Mouse (Mus musculus): Measurements from ENCODE around the gene Rhov. TPM values are rescaled to one million over a fixed set of nuclear protein-coding genes. Genes with fewer than 3 reads are reported as not detected.

Gene Rhov
- polyA plus RNA-seq, 1 experiment from 2014 or later = not detected

DNA sequence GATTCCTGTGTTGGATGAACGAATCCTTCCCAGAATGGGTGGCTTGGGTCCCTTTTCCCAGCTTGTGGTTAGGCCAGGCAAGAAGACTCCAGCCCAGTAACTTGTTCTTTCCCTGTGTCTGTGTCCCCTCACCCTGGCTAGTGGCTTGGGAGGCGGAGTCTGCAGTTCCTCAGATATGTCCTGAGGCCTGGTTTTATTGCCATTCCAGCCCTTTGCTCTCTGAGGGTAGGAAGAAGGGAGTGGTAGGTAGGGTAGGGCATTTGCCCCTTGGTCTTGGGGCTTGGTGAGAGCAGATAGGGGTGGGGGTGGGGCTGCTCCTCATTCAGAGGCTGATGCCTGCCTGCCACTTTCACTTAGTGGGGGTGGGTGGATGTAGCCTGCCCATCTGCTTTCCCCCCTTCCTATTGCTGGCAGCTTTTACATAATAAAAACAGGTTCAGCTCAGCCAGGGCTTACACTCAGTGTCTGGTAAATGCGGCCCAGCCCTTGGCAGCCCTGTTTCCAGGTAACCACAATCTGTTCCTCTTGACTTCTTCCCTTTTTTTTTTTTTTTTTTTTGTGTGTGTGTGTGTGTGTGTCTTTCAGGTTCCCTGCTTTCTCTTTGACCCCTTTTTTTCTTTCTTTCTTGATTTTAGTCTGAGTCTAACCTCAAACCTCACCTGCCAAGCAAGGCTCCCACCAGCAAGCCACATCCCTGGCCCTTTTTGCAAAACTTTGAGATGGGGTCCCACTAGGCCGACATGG lies 30.8 kb downstream of the Rhov start:
- no peak overlapping the region for H3K9ac ChIP-seq (ENCODE audit: low read depth, low read length)
- H3K27me3 ChIP-seq (replicated peaks; ENCODE audit: control insufficient read depth, insufficient read depth, low read length) = peaks cover 48% of the 10 kb centered on the region
- no peaks in the 10 kb centered on the region for H3K9me3 ChIP-seq (ENCODE audit: control insufficient read depth, low read length)
- no peak overlapping the region for H3K27ac ChIP-seq (ENCODE audit: low read depth, low read length)
- H3K4me1 ChIP-seq (replicated peaks; ENCODE audit: control insufficient read depth, insufficient read depth, low read length) = peaks cover 10% of the 10 kb centered on the region
- no peak for ATAC-seq (replicated peaks; ENCODE audit: low FRiP score)
- DNase-seq (ENCODE audit: low spot score) = no peak
- H3K4me2 ChIP-seq = no peak overlapping the region
- no peaks in the 10 kb centered on the region for H3K36me3 ChIP-seq (ENCODE audit: control insufficient read depth, insufficient read depth, low read length)
- H3K4me3 ChIP-seq (ENCODE audit: low read depth, low read length) = no peak overlapping the region
- 57% methylated on average over 4 of the region's 4 CpGs for WGBS

GRCm38 (mm10) chr2:119238671-119239070 lies 32.4 kb downstream of the Rhov start:
- H3K36me3 ChIP-seq (ENCODE audit: control insufficient read depth, insufficient read depth, low read length) = no peaks in the 10 kb centered on the region
- ATAC-seq (replicated peaks; ENCODE audit: low FRiP score) (no peak), DNase-seq (ENCODE audit: low spot score) (no peak)
- no peak overlapping the region for H3K9ac ChIP-seq (ENCODE audit: low read depth, low read length)
- no peak overlapping the region for H3K27ac ChIP-seq (ENCODE audit: low read depth, low read length)
- 74% methylated on average over 2 of the region's 2 CpGs for WGBS
- no peak overlapping the region for H3K4me3 ChIP-seq (ENCODE audit: low read depth, low read length)
- no peak overlapping the region for H3K4me2 ChIP-seq
- H3K27me3 ChIP-seq (replicated peaks; ENCODE audit: control insufficient read depth, insufficient read depth, low read length) = peaks cover 51% of the 10 kb centered on the region
- no peaks in the 10 kb centered on the region for H3K9me3 ChIP-seq (ENCODE audit: control insufficient read depth, low read length)
- peaks cover 10% of the 10 kb centered on the region for H3K4me1 ChIP-seq (replicated peaks; ENCODE audit: control insufficient read depth, insufficient read depth, low read length)

DNA sequence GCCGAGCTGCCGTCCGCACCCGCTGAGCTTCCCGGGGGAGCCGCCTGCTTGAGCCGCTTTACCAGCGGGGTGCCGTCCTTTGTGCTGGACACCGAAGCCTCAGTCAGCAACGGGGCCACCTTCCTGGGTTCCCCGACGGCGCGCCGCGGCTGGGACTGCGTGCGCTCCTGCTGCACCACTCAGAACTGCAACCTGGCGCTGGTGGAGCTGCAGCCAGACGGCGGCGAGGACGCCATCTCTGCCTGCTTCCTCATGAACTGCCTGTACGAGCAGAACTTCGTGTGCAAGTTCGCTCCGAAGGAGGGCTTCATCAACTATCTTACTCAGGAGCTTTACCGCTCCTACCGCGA lies 33.2 kb downstream of the Rhov start:
- 5% methylated on average over 31 of the region's 31 CpGs for WGBS
- Histone ChIP-seq H3K4me2 (peak overlapping the region; percentile 83), H3K36me3 (ENCODE audit: control insufficient read depth, insufficient read depth, low read length) (no peaks in the 10 kb centered on the region), H3K4me3 (ENCODE audit: low read depth, low read length) (peak overlapping the region; percentile 54), H3K9me3 (ENCODE audit: control insufficient read depth, low read length) (no peaks in the 10 kb centered on the region), H3K4me1 (replicated peaks; ENCODE audit: control insufficient read depth, insufficient read depth, low read length) (peaks cover 10% of the 10 kb centered on the region), H3K9ac (ENCODE audit: low read depth, low read length) (no peak overlapping the region), H3K27ac (ENCODE audit: low read depth, low read length) (no peak overlapping the region), H3K27me3 (replicated peaks; ENCODE audit: control insufficient read depth, insufficient read depth, low read length) (peaks cover 51% of the 10 kb centered on the region)
- DNase-seq (ENCODE audit: low spot score) (peak; percentile 45), ATAC-seq (replicated peaks; ENCODE audit: low FRiP score) (no peak)

DNA sequence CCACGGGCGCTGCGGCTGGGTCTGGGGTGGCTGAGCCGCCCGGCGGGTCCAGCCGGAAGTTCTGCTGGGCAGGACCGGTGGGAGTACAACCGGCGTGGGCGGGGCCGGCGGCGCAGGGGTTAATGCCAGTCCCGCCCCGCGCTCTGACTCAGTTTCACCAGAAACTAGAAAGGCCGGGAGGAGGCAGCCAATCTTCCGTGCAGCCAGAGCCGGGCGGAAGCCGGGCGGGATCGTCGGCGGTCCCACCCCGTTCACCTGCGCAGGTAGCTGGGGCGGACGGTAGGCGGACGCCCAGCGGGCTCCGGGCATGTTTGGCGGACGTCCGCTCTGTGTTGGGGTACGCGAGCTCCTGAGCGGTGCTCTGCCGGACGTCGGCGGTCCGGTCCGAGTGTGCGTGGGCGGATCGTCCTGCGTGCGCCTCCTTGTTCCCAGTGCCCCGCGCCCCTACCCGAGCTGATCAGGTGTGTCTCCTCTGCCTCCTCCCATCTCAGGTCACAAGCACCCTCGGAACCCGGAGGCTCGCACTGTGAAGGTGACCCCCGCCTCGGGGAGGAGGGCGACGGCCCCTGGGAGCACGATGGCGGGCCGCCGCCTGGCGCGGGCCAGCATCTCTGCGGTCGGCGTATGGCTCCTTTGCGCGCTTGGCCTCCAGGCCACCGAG lies 33.7 kb downstream of the Rhov start, which contains the start of gene Spint1:
TSS of gene Spint1 (plus strand) at position 153 of the 661 bp plus-strand sequence.
- H3K4me2 ChIP-seq = peak within 1 kb of the TSS; percentile 83
- DNase-seq (ENCODE audit: low spot score) = peak; percentile 43
- H3K27ac ChIP-seq (ENCODE audit: low read depth, low read length) = no peak within 1 kb of the TSS
- no peak for ATAC-seq (replicated peaks; ENCODE audit: low FRiP score)
- H3K4me3 ChIP-seq (ENCODE audit: low read depth, low read length) = peak within 1 kb of the TSS; percentile 54
- peaks cover 10% of the 10 kb centered on the region for H3K4me1 ChIP-seq (replicated peaks; ENCODE audit: control insufficient read depth, insufficient read depth, low read length)
- WGBS = under 1% methylated on average over 72 of the region's 73 CpGs
- H3K9ac ChIP-seq (ENCODE audit: low read depth, low read length) = peak within 1 kb of the TSS; percentile 23; the same call in 1 of the 2 replicates
- H3K27me3 ChIP-seq (replicated peaks; ENCODE audit: control insufficient read depth, insufficient read depth, low read length) = peaks cover 51% of the 10 kb centered on the region
- no peaks in the 10 kb centered on the region for H3K9me3 ChIP-seq (ENCODE audit: control insufficient read depth, low read length)
- H3K36me3 ChIP-seq (ENCODE audit: control insufficient read depth, insufficient read depth, low read length) = no peaks in the 10 kb centered on the region

- H3K4me1 ChIP-seq (replicated peaks; ENCODE audit: control insufficient read depth, insufficient read depth, low read length) = peaks cover 10% of the 10 kb centered on the region
- peak overlapping the region; percentile 54 for H3K4me3 ChIP-seq (ENCODE audit: low read depth, low read length)
- no peaks in the 10 kb centered on the region for H3K36me3 ChIP-seq (ENCODE audit: control insufficient read depth, insufficient read depth, low read length)
- WGBS = 13% methylated on average over 25 of the region's 25 CpGs
- H3K27ac ChIP-seq (ENCODE audit: low read depth, low read length) = no peak overlapping the region
- H3K27me3 ChIP-seq (replicated peaks; ENCODE audit: control insufficient read depth, insufficient read depth, low read length) = peaks cover 51% of the 10 kb centered on the region
- ATAC-seq (replicated peaks; ENCODE audit: low FRiP score) (no peak), DNase-seq (ENCODE audit: low spot score) (no peak)
- no peaks in the 10 kb centered on the region for H3K9me3 ChIP-seq (ENCODE audit: control insufficient read depth, low read length)
- H3K4me2 ChIP-seq = peak overlapping the region; percentile 83
- H3K9ac ChIP-seq (ENCODE audit: low read depth, low read length) = no peak overlapping the region
These were observed 34.3 kb downstream of the Rhov start for GRCm38 (mm10) chr2:119236682-119237209.

DNA sequence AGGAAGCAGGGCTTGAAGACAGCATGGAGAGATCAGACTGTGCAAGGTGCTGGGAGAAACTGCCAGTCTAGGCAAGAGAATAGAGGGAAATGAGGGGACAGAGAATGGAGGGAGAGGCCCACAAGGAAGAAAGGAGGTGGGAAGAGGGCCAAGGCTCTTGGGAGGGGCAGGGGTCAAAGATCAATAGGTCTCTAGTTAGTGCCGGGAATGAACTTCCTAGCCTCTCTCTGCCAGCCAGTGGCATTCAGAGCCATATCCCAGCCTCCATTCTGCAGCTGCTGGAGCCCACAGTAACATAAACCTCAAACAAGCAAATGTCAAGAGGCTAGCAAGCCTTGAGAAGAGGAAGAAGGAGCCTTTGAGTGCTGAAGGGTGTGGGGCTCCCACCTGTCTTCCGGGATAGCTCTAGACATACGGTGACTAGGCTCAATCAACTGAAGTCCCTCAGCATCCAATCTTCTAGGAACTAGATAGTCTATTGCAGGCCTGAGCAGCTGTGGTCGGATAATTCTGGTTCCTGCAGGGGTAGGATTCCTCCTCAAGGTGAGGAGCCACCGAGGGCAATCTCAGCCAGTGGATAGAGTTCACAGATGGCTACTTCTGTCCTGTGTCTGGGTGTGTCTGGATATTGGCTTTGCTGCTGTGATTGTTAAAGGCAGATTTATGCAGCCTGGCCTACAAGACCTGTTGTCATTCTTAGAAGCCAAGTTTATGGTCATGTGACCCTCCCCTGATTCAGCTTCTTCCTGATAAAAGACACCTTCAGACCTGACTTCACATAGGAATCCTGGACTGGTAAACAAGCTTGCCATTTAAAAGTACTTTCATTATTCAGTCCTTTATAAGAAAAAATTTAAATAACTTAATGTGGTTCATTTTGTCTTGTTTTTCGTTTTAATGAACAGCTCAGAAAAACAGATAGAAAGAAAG lies 41.0 kb downstream of the Rhov start, which contains the start of gene Ppp1r14d:
TSS of gene Ppp1r14d (minus strand) at position 132 of the 930 bp plus-strand sequence.
- Histone ChIP-seq H3K9me3 (ENCODE audit: control insufficient read depth, low read length) (no peaks in the 10 kb centered on the region), H3K9ac (ENCODE audit: low read depth, low read length) (no peak within 1 kb of the TSS), H3K27ac (ENCODE audit: low read depth, low read length) (no peak within 1 kb of the TSS), H3K4me1 (replicated peaks; ENCODE audit: control insufficient read depth, insufficient read depth, low read length) (no peaks in the 10 kb centered on the region), H3K4me3 (ENCODE audit: low read depth, low read length) (no peak within 1 kb of the TSS), H3K27me3 (replicated peaks; ENCODE audit: control insufficient read depth, insufficient read depth, low read length) (peaks cover 2% of the 10 kb centered on the region; the same call in 1 of the 2 replicates), H3K36me3 (ENCODE audit: control insufficient read depth, insufficient read depth, low read length) (no peaks in the 10 kb centered on the region), H3K4me2 (no peak within 1 kb of the TSS)
- WGBS = 66% methylated on average over 6 of the region's 6 CpGs
- DNase-seq (ENCODE audit: low spot score) (no peak), ATAC-seq (replicated peaks; ENCODE audit: low FRiP score) (no peak)

Other genes with a start within 250 kb of the Rhov start
- gene Ccdc32, start 241.9 kb downstream of the Rhov start, polyA plus RNA-seq (2014; fragmentation: Nextera tagmentation; extraction: Ambion mirVana) = 24.8 and 26.5 TPM in 2 replicates
- 7.4 and 7.7 TPM in 2 replicates for gene Rpusd2, start 236.5 kb downstream of the Rhov start, polyA plus RNA-seq (2014; fragmentation: Nextera tagmentation; extraction: Ambion mirVana)
- gene Knl1, start 224.2 kb downstream of the Rhov start, polyA plus RNA-seq (2014; fragmentation: Nextera tagmentation; extraction: Ambion mirVana) = 60.7 and 64.8 TPM in 2 replicates
- gene Rad51, start 158.5 kb downstream of the Rhov start, polyA plus RNA-seq (2014; fragmentation: Nextera tagmentation; extraction: Ambion mirVana) = 62.0 and 64.0 TPM in 2 replicates
- 75.7 and 80.6 TPM in 2 replicates for gene Rmdn3, start 114.2 kb downstream of the Rhov start, polyA plus RNA-seq (2014; fragmentation: Nextera tagmentation; extraction: Ambion mirVana)
- 33.6 and 36.4 TPM in 2 replicates for gene Gchfr, start 103.5 kb downstream of the Rhov start, polyA plus RNA-seq (2014; fragmentation: Nextera tagmentation; extraction: Ambion mirVana)
- 0.23 and 0.25 TPM in 2 replicates for gene Gm14137, start 96.8 kb downstream of the Rhov start, polyA plus RNA-seq (2014; fragmentation: Nextera tagmentation; extraction: Ambion mirVana)
- gene Zfyve19, start 62.7 kb downstream of the Rhov start, polyA plus RNA-seq (2014; fragmentation: Nextera tagmentation; extraction: Ambion mirVana) = 47.2 and 48.5 TPM in 2 replicates
- gene Dnajc17, start 62.5 kb downstream of the Rhov start, polyA plus RNA-seq (2014; fragmentation: Nextera tagmentation; extraction: Ambion mirVana) = 16.9 and 18.1 TPM in 2 replicates
- not detected in 2 replicates for gene Ppp1r14d, start 41.4 kb downstream of the Rhov start, polyA plus RNA-seq (2014; fragmentation: Nextera tagmentation; extraction: Ambion mirVana)
- 2.3 and 2.5 TPM in 2 replicates for gene Spint1, start 33.9 kb downstream of the Rhov start, polyA plus RNA-seq (2014; fragmentation: Nextera tagmentation; extraction: Ambion mirVana)
- 13.4 and 14.0 TPM in 2 replicates for gene Vps18, start 17.5 kb upstream of the Rhov start, polyA plus RNA-seq (2014; fragmentation: Nextera tagmentation; extraction: Ambion mirVana)
- gene Dll4, start 54.5 kb upstream of the Rhov start, polyA plus RNA-seq (2014; fragmentation: Nextera tagmentation; extraction: Ambion mirVana) = 5.3 and 5.9 TPM in 2 replicates
- 2.9 and 3.2 TPM in 2 replicates for gene Chac1, start 80.0 kb upstream of the Rhov start, polyA plus RNA-seq (2014; fragmentation: Nextera tagmentation; extraction: Ambion mirVana)
- gene Ino80, start 206.4 kb upstream of the Rhov start, polyA plus RNA-seq (2014; fragmentation: Nextera tagmentation; extraction: Ambion mirVana) = 4.2 and 4.9 TPM in 2 replicates

All from liver, embryonic 11.5 days (tissue).